Mouse (Mus musculus) ES-E14 (cell line): Measurements from ENCODE around the gene Wfikkn1. TPM values are rescaled to one million over a fixed set of nuclear protein-coding genes. Genes with fewer than 3 reads are reported as not detected.
A peak's percentile ranks its signal among the peaks of the same experiment; 100 is the strongest.

Experiments
- DNase-seq: peaks from one replicate; pipeline ENCODE4 v3.0.0-alpha.2; 2013; ENCODE audit warnings: low read depth, low spot score
- H3K27ac ChIP-seq: 2 replicates; pipeline ENCODE4 v1.5.1; 2012; ENCODE audit warnings: low read depth, mild to moderate bottlenecking, low read length, moderate library complexity, mixed read lengths; ENCODE audit not compliant: poor library complexity, insufficient read depth, severe bottlenecking
- H3K36me3 ChIP-seq: 2 replicates; pipeline ENCODE4 v1.6.1; 2012; ENCODE audit warnings: mild to moderate bottlenecking, low read length, moderate library complexity, mixed read lengths; ENCODE audit not compliant: control insufficient read depth, poor library complexity, insufficient read depth, severe bottlenecking
- H3K4me1 ChIP-seq, 2 experiments: fragments of 150-350 bp in 1 of 2; sonication (generic) in 1 of 2; 2 replicates each; pipeline ENCODE4 v1.6.1; 2012; ENCODE audit warnings: low read length in 2 of 2, mild to moderate bottlenecking in 1 of 2, mixed read lengths in 1 of 2; ENCODE audit not compliant: control insufficient read depth in 2 of 2, insufficient read depth in 2 of 2, poor library complexity in 1 of 2
- H3K4me3 ChIP-seq, 2 experiments: fragments of 150-350 bp in 1 of 2; sonication (generic) in 1 of 2; 2 replicates each; pipeline ENCODE4 v1.5.1; 2012; ENCODE audit warnings: low read length in 2 of 2, low read depth in 1 of 2, mild to moderate bottlenecking in 1 of 2, mixed read lengths in 1 of 2; ENCODE audit not compliant: insufficient read depth in 1 of 2, poor library complexity in 1 of 2, severe bottlenecking in 1 of 2
- H3K9ac ChIP-seq: 2 replicates; pipeline ENCODE4 v1.6.1; 2012; ENCODE audit warnings: low read depth, mild to moderate bottlenecking, low read length, mixed read lengths; ENCODE audit not compliant: poor library complexity, insufficient read depth, severe bottlenecking
- H3K9me3 ChIP-seq: fragments of 150-350 bp; sonication (generic); 2 replicates; pipeline ENCODE4 v1.6.1; 2012; ENCODE audit warnings: low read depth, mild to moderate bottlenecking, low read length; ENCODE audit not compliant: control insufficient read depth, insufficient read depth
- CHD2 ChIP-seq: IDR thresholded peaks from 2 replicates; pipeline ENCODE4 v1.6.1; 2014; ENCODE audit warnings: mild to moderate bottlenecking, low read depth, low read length, inconsistent platforms
- HCFC1 ChIP-seq: IDR thresholded peaks from 2 replicates; pipeline ENCODE4 v1.6.1; 2012; ENCODE audit warnings: low read length, inconsistent platforms, borderline replicate concordance; ENCODE audit not compliant: insufficient read depth
- MAFK ChIP-seq: IDR thresholded peaks from 2 replicates; pipeline ENCODE4 v1.6.1; 2014; ENCODE audit warnings: mild to moderate bottlenecking, low read depth, low read length, inconsistent platforms; ENCODE audit not compliant: insufficient read depth
- ZC3H11A ChIP-seq: IDR thresholded peaks from 2 replicates; pipeline ENCODE4 v1.6.1; 2012; ENCODE audit warnings: low read depth, mild to moderate bottlenecking, inconsistent platforms, low read length, borderline replicate concordance
- ZNF384 ChIP-seq: IDR thresholded peaks from 2 replicates; pipeline ENCODE4 v1.6.1; 2012; ENCODE audit warnings: low read depth, low read length, inconsistent platforms
- in situ Hi-C, 2 experiments: fragments of 600-800 bp; cut with MboI; formaldehyde crosslinking; loops; one replicate each; pipeline ENCODE4 v1.15.1; 2025; ENCODE audit warnings: low sequenced_read_pairs in 2 of 2, inconsistent platforms in 1 of 2; ENCODE audit not compliant: unreplicated experiment in 2 of 2
- total RNA-seq: library from RNA; depleted of rRNA; stranded (reverse); fragments of 300-350 nt; gene quantifications from 2 replicates; pipeline ENCODE4 v1.2.3, GENCODE M21; 2012

The Wfikkn1 gene
- total RNA-seq, 1 experiment: 3.3 TPM

DNA sequence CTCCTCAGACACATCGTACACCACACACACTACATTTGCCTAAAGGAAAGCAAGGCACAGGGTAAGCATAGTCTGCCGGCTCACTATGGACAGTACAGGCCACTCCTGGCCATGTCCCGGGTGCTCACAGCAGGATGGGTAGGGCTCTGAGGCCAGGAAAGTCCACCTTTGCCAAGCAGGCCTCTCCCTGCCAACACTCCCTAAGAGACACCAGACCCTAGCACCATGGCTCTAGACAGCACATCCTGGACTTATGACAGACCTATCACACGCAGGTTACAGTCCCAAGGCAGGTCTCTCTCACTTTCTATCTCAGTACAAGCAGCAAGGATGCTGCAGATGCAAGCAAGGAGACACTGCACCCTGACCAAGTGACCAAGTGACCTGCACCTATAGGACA is 37.5 kb downstream of the Wfikkn1 start:
- Histone ChIP-seq H3K9me3 (no peaks in the 10 kb centered on the region), H3K4me3 (peak overlapping the region in 1 of 2 experiments; percentile 88; a peak in 1 of 4 replicates), H3K9ac (no peak overlapping the region), H3K27ac (no peak overlapping the region), H3K36me3 (peaks cover 44% of the 10 kb centered on the region), H3K4me1 (peaks cover 2 to 6% of the 10 kb centered on the region in 2 experiments; a peak in 1 of 4 replicates)
- TF ChIP-seq ZNF384 (no peak), ZC3H11A (no peak), CHD2 (no peak), MAFK (no peak), HCFC1 (no peak)
- in situ Hi-C loops: no loop called here
- no peak for DNase-seq

DNA sequence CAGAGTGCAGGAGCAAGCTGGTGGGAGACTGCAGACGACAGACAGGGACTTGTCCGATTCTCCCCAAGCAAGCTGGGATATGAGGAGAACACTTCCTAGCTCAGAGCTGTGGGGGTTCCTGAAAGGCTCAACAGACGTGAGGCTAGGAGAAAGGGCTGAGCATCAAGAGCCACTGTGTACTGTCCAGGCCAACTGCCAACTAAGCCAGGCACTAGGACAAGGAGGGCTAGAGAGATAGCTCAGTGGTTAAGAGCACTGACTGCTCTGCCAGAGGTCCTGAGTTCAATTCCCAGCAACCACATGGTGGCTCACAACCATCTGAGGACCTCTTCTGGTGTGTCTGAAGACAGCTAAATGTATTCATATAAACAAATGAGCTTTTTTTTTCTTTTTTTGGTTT is 38.1 kb downstream of the Wfikkn1 start:
- Histone ChIP-seq H3K4me1 (peaks cover 2 to 9% of the 10 kb centered on the region in 2 experiments; a peak in 1 of 4 replicates), H3K9me3 (no peaks in the 10 kb centered on the region), H3K27ac (no peak overlapping the region), H3K4me3 (no peak overlapping the region), H3K36me3 (peaks cover 49% of the 10 kb centered on the region), H3K9ac (no peak overlapping the region)
- no peak for DNase-seq
- in situ Hi-C loops: no loop called here
- TF ChIP-seq HCFC1 (no peak), MAFK (no peak), ZNF384 (no peak), CHD2 (no peak), ZC3H11A (no peak)

DNA sequence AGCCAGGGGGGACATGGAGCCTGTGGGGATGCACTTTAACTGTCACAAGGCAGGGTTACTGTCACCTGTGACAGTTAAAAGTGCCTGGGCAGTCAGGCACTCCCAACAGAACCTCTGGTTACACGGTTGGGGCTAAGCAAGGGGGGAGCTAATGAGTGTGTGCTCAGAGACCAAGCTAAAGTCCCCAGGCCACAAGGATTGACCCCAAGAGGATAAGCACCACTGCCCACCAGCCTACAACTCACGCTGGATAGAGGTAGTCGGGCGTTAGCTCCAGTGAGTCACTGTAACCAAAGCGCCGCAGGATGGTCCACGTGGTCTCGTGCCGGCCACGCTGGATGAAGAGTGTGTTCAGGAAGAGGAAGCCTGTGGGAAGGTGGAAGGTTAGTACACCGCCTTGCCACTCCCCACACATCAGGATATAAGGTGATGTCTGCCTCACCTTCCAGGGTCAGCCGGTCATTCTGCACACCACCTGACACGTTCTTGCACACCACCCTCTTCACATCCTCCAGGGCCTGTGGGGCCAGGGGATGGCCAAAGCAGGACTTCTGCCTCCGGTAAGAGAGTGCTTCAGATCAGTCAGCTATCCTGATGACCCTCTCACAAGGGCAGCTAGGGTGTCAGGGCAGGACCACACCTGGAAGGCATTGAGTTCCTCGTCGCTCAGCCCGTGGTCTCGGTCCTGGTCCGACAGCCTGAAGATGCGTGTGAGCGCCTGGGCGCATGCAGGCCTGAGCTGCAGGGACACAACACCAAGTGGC is 39.4 kb downstream of the Wfikkn1 start, which contains the start of gene Gm20683:
Gene Gm20683, minus strand, starts transcription at position 647 of the 764 bp plus-strand sequence.
- Histone ChIP-seq H3K9ac (no peak within 1 kb of the TSS), H3K4me3 (no peak within 1 kb of the TSS), H3K4me1 (peaks cover 2 to 14% of the 10 kb centered on the region in 2 experiments; a peak in 1 of 4 replicates), H3K9me3 (no peaks in the 10 kb centered on the region), H3K36me3 (peaks cover 49% of the 10 kb centered on the region), H3K27ac (no peak within 1 kb of the TSS)
- in situ Hi-C loops: no loop called here
- TF ChIP-seq MAFK (no peak), ZNF384 (no peak), CHD2 (no peak), ZC3H11A (no peak), HCFC1 (no peak)
- no peak for DNase-seq

DNA sequence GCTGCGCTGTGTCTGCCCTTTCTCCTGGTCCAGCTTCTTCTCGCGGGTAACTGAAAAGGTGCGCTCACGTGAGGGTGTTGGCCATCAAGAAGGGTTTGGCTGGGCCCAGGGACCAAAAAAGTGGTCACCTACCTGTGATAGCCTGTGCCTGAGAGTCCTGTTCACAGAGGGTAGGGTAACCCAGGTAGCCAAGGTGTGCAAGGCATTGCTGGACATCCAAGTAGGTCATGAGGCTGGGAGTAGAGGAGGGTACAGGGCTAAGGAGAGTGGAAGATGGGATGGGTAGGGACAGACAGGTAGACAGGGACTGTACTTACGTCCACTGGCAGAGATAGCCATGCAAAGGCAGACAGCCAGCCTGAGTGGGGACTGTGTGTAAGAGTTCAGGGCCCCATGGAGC is 40.1 kb downstream of the Wfikkn1 start:
- Histone ChIP-seq H3K36me3 (peaks cover 47% of the 10 kb centered on the region), H3K9me3 (no peaks in the 10 kb centered on the region), H3K9ac (no peak overlapping the region), H3K27ac (no peak overlapping the region), H3K4me1 (peaks cover 2 to 16% of the 10 kb centered on the region in 2 experiments; a peak in 1 of 4 replicates), H3K4me3 (no peak overlapping the region)
- in situ Hi-C loops: no loop called here
- TF ChIP-seq CHD2 (no peak), ZNF384 (no peak), MAFK (no peak), ZC3H11A (no peak), HCFC1 (no peak)
- DNase-seq: no peak
